Mouse (Mus musculus): ENCODE results near the gene Stbd1. TPM values are rescaled to one million over a fixed set of nuclear protein-coding genes. Genes with fewer than 3 reads are reported as not detected.

Stbd1 gene
- 7.4 and 8.2 TPM in 2 replicates for polyA plus RNA-seq (2012; ENCODE audit: insufficient read depth, insufficient read length, missing spikeins)

DNA sequence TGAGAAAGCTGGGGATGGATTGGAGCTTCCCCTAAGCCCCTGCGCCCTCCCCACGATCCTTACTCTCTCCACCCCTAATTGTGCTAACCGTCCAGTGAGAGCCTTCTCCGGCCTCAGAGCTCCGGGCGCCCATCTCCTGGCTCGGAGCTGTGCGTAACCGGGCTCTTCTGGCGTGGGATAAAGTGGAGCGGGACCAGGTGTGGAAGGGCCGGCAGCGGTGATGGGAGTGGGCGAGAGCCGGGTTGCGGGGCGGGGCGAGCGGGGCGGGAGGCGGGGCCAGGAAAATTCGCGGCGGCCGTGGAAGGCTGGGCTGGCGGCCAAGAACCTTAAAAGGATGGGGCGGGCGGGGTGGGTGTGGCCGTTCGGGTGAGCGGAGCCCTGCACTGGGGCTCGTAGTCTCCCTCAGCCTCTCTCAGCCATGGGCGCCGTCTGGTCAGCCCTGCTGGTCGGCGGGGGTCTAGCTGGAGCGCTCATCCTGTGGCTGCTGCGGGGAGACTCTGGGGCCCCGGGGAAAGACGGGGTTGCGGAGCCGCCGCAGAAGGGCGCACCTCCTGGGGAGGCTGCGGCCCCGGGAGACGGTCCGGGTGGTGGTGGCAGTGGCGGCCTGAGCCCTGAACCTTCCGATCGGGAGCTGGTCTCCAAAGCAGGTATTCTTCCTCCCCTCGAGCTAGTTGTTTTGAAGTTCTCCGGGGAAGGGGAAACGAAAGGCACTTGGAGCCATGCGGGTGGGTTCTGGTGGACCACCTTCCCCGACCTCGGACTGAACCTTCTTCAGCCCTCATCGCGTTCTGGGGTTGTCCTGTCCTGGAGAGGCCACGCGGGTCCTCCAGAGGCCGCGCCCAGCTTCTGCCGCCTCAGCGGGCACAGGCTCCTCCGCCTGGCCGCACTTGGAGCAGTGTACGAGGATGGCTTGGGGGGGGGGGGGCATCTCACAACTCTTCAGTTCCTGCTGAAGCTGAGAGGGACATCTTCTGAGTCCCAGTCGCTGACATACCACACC, at the start of gene Stbd1:
Gene Stbd1 (plus strand): TSS at position 351 of the 1,000 bp plus-strand sequence.
- no peak within 1 kb of the TSS for H3K27ac ChIP-seq (replicated peaks; ENCODE audit: low read depth, low read length)
- H3K4me1 ChIP-seq (ENCODE audit: control insufficient read depth, insufficient read depth, insufficient read length, low read length): no peaks in the 10 kb centered on the region
- H3K4me3 ChIP-seq (ENCODE audit: insufficient read depth, low read depth, low read length): peak within 1 kb of the TSS; percentile 71

DNA sequence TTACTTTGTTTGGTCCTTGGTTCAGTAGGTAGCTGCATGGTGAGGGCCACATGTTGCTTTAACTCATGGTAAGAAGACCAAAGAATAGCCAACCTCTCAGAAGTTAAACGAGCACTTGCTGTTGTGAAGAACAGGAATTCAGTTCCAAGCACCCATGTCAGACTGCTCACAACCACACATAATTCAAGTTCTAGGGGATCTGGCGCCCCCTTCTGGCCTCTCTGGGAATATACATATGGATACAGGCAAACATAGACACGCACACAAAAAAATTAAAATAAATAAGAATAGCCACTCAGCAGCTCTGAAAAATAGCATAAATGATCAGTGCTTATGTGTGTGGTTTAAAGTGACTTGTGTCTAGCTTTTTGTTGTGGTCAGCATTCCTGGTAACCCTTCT, 48.9 kb upstream of the Stbd1 start:
- H3K27ac ChIP-seq (replicated peaks; ENCODE audit: low read depth, low read length): no peak overlapping the region
- no peak overlapping the region for H3K4me3 ChIP-seq (ENCODE audit: insufficient read depth, low read depth, low read length)
- H3K4me1 ChIP-seq (ENCODE audit: control insufficient read depth, insufficient read depth, insufficient read length, low read length): no peaks in the 10 kb centered on the region

DNA sequence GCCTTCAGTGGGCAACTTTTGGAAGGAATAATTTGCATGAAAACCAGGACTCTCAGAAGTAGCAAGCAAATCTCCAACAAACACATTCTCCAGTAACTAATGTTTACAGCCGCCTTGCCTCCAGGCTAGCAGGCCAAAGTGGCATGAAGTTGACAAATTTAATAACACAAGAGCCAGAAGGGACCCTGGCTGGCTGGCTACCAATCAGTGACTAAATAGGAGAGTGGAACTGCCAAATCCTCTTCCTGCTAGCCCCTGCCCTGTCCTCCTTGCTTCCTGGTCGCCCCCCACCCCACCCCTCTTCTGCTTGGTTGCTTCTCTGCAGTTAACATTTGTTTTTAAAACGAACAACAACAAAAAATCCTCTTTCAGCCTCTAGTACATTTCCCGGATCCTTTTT, 48.4 kb upstream of the Stbd1 start:
- Histone ChIP-seq H3K4me3 (ENCODE audit: insufficient read depth, low read depth, low read length) (no peak overlapping the region), H3K4me1 (ENCODE audit: control insufficient read depth, insufficient read depth, insufficient read length, low read length) (no peaks in the 10 kb centered on the region), H3K27ac (replicated peaks; ENCODE audit: low read depth, low read length) (no peak overlapping the region)

DNA sequence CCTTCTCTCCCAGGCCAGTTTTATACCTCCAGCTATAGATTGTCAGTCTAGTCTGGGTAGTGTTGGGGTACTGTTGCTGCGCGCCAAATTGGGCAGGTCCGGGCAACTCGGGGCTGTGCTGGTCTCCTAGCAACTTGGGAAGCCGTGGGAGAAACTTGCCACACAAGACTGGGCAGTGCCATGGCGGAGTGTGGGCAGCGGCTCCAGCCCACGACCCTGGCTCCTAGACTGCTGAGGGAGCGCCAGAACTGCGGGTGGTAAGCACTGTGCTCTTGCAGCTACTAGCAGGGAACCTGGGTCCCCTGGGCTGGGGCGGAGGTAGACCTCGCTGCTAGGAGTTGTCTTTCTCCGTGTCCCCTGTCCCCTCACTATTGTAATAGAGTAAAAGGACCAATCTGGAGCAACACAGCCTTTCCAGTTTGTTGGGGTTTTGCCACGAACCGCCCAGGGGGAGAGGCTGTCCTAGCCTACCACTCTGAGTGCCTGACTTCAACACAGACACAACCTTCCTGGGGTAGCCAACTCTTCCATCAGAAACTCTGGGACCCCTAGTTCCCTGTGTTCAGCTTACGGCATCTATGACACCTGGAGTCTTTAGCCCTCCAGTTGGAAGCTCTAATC, 47.8 kb upstream of the Stbd1 start, which contains the start of gene Fam47e:
Gene Fam47e (plus strand): TSS at position 179 of the 621 bp plus-strand sequence.
- Histone ChIP-seq H3K27ac (replicated peaks; ENCODE audit: low read depth, low read length) (no peak within 1 kb of the TSS), H3K4me3 (ENCODE audit: insufficient read depth, low read depth, low read length) (no peak within 1 kb of the TSS), H3K4me1 (ENCODE audit: control insufficient read depth, insufficient read depth, insufficient read length, low read length) (no peaks in the 10 kb centered on the region)

DNA sequence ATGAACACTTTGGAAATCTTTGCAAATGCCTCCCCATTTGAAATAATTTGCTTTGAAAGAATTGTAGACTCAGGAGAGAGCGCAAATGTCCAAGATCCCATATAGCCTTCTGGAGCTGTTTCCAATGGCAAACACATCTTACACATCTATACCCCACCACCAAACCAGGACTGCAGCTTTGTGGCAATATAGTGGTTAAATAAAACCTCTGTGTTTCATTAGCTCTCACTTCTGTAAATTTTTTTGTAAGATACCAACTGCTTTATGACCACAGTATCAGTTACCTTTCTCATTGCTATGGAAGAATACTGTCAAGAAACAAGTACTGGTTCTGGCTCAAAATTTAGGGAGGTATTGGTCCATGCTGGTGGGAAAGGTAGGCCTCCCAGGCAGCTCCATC, 46.9 kb upstream of the Stbd1 start:
- Histone ChIP-seq H3K4me1 (ENCODE audit: control insufficient read depth, insufficient read depth, insufficient read length, low read length) (no peaks in the 10 kb centered on the region), H3K4me3 (ENCODE audit: insufficient read depth, low read depth, low read length) (no peak overlapping the region), H3K27ac (replicated peaks; ENCODE audit: low read depth, low read length) (no peak overlapping the region)

DNA sequence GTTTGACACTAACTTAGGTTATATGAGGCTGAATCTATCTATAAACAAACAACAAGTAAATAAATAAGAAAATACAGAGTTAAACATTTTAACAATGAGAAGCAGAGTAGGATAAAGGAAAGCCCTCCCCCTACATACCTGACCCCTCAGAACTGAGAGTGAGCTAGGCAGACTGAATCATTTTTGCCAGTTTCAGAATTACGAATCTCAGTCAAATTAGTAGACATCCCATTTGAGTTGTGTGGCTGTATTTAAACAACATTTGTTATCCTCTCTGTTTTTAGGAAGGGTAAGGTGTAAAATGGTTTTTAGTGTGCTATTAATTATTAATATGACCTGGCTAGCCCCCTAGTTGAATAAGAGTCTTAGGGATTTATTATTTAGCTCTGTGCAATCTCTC, 45.3 kb upstream of the Stbd1 start:
- Histone ChIP-seq H3K4me1 (ENCODE audit: control insufficient read depth, insufficient read depth, insufficient read length, low read length) (no peaks in the 10 kb centered on the region), H3K27ac (replicated peaks; ENCODE audit: low read depth, low read length) (no peak overlapping the region), H3K4me3 (ENCODE audit: insufficient read depth, low read depth, low read length) (no peak overlapping the region)

DNA sequence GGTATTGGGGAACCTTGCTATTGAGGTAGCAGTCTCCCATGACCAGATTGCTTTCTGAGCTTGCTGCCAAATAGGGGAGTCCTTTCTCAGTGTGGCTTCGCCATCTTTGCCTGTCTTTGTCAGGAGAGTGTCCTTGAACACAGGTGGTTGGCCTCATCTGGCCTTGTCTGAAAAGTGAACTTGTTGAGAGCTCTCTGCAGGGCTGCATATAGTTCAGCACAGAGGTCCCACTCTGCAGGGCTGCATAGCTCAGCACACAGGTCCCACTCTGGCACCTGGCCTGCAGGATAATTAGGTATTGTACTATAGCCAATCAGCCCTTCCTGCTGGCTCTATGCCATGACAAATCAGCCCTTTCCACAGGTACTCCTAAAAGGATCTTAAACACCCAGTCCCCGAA, 42.6 kb upstream of the Stbd1 start:
- no peak overlapping the region for H3K27ac ChIP-seq (replicated peaks; ENCODE audit: low read depth, low read length)

DNA sequence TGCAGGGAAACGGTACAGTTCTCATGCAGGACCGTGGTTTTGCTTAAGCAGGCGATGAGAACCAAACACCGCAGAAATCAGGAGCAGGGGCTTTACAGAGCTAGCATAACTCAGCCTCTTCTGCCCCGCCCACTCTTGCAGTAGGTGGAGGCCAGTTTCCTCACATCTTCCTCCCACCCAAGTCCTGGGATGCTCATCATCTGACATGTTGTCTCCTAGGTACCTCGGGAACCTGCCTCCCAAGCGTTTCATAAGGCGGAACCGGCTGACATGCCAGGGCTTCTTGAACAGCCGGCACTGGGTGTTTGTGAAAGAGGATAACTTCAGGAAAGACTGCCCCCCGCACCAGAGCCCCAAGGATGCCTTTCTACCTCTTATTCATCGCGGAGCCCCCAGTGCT, 40.8 kb upstream of the Stbd1 start:
- no peak overlapping the region for H3K4me3 ChIP-seq (ENCODE audit: insufficient read depth, low read depth, low read length)
- H3K27ac ChIP-seq (replicated peaks; ENCODE audit: low read depth, low read length): no peak overlapping the region
- H3K4me1 ChIP-seq (ENCODE audit: control insufficient read depth, insufficient read depth, insufficient read length, low read length): no peaks in the 10 kb centered on the region

More for the DNA sequence above, 42.6 kb upstream of the Stbd1 start:
- H3K4me3 ChIP-seq (ENCODE audit: insufficient read depth, low read depth, low read length): no peak overlapping the region
- H3K4me1 ChIP-seq (ENCODE audit: control insufficient read depth, insufficient read depth, insufficient read length, low read length): no peaks in the 10 kb centered on the region

DNA sequence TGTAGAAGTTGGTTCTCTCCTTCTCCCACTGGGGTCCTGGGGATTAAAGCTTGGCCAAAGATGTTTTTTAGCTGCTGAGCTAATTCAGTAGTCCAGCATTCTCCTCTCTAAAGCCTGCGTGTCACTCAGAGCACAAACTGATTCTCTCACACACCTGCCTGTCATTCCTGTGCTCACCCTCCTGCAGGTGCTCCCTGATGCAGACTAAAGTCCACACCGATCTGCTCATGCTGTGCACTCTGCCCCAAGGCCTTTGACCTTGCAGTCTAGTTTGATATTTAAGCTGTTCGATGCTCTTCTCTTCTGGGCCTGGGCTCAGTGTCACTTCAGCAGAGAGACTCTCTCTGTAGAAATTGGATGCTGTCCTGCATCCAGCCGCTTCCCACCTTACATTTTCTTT, 31.6 kb upstream of the Stbd1 start:
- no peak overlapping the region for H3K4me3 ChIP-seq (ENCODE audit: insufficient read depth, low read depth, low read length)
- H3K27ac ChIP-seq (replicated peaks; ENCODE audit: low read depth, low read length): no peak overlapping the region
- no peaks in the 10 kb centered on the region for H3K4me1 ChIP-seq (ENCODE audit: control insufficient read depth, insufficient read depth, insufficient read length, low read length)

DNA sequence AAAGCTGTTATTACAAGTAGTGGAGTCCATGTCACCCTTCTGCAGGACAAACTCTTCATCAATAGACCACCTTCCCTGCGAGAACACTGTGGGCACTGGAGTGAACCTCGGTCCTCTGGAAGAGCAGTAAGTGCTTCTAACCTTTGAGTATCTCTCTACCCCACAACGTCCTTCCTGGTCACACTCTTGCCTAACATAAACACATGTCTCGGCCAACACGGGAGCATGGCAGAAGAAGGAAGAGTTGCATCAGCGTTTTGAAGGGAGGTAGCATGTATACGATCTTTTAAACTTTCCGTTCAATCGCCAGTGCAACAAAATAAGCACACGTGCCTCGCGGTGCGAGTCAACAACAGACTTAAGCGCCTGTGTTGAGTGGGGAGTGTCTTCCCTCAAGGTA, 23.3 kb upstream of the Stbd1 start:
- no peak overlapping the region for H3K27ac ChIP-seq (replicated peaks; ENCODE audit: low read depth, low read length)
- H3K4me3 ChIP-seq (ENCODE audit: insufficient read depth, low read depth, low read length): no peak overlapping the region
- no peaks in the 10 kb centered on the region for H3K4me1 ChIP-seq (ENCODE audit: control insufficient read depth, insufficient read depth, insufficient read length, low read length)

DNA sequence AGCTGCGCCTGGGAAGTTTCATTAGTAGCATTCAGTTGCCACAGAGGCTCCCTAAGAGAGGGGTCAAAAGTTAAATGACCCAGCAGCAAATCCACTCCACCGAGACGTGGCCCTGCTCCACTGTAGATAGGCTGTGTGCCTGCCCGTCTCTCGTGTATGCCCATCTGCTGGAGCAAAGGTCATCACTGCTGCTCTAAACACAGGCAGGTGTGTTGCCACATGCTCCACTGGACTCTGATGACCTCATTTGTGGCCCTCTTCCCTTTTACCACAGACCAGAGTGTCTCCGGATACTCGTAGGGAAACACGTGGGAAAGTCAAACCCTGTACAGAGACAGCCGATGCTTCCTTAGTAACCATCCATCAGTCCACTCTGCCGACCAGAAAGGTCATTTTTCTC, 16.9 kb upstream of the Stbd1 start:
- Histone ChIP-seq H3K27ac (replicated peaks; ENCODE audit: low read depth, low read length) (no peak overlapping the region), H3K4me1 (ENCODE audit: control insufficient read depth, insufficient read depth, insufficient read length, low read length) (no peaks in the 10 kb centered on the region), H3K4me3 (ENCODE audit: insufficient read depth, low read depth, low read length) (no peak overlapping the region)

DNA sequence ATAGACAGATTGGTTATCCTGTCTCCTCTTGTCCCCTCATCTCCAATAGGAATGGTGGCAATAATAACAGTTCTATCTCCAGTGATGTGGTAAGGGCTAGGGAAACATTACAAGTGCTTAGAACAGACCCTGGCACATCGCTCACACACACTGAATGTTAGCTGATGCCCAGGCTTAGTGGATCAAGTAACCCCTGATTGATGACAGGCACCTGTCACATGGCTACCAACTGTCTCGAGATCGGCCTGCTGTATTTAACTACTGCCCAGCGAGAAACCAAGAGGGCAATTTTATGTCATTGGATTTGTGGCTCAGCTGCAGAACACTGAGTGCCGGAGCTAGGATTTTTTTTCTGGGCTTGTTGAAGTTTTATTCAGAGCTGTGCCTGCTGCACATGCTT, 7.8 kb upstream of the Stbd1 start:
- H3K4me3 ChIP-seq (ENCODE audit: insufficient read depth, low read depth, low read length): no peak overlapping the region
- H3K27ac ChIP-seq (replicated peaks; ENCODE audit: low read depth, low read length): no peak overlapping the region
- no peaks in the 10 kb centered on the region for H3K4me1 ChIP-seq (ENCODE audit: control insufficient read depth, insufficient read depth, insufficient read length, low read length)

DNA sequence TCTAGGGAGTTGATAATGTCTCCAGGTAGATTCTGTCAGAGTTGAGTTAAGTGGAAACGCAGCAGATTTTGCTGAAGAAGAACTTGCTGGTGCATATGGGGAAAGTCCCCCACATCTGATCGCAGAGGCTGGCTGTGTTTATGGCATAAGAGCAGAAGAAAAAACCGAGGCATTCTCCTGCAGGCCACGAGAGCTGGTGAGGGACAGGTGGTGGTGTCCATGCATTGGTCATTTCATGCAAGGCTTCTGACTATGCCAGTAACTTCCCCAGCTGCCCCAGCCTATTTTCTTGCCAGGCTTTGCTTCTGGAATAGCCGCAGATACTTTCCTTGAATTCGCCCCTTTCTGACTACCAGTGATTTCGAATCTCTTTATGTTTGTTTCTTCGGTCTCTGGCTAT, 6.0 kb upstream of the Stbd1 start:
- H3K4me1 ChIP-seq (ENCODE audit: control insufficient read depth, insufficient read depth, insufficient read length, low read length): no peaks in the 10 kb centered on the region
- H3K27ac ChIP-seq (replicated peaks; ENCODE audit: low read depth, low read length): no peak overlapping the region
- H3K4me3 ChIP-seq (ENCODE audit: insufficient read depth, low read depth, low read length): no peak overlapping the region

DNA sequence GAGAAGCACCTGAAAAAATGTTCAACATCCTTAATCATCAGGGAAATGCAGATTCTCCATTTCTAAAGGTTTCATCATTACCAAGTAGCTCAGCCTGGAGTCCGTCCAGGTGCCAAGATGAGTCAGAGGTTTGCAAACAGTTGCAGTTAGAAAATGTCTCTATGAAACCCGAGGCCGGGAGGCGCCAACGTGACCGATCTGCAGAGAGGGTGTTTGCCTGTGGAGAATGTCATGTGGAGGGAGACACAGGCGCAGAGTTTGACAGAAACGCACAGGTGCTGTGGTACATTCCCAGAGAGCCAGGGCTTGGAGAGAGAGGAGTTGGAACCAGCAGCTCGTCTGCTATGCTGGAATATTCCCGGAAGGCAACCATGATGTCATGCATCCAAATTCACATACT, 3.8 kb upstream of the Stbd1 start:
- H3K4me1 ChIP-seq (ENCODE audit: control insufficient read depth, insufficient read depth, insufficient read length, low read length): no peaks in the 10 kb centered on the region
- H3K4me3 ChIP-seq (ENCODE audit: insufficient read depth, low read depth, low read length): no peak overlapping the region
- no peak overlapping the region for H3K27ac ChIP-seq (replicated peaks; ENCODE audit: low read depth, low read length)

DNA sequence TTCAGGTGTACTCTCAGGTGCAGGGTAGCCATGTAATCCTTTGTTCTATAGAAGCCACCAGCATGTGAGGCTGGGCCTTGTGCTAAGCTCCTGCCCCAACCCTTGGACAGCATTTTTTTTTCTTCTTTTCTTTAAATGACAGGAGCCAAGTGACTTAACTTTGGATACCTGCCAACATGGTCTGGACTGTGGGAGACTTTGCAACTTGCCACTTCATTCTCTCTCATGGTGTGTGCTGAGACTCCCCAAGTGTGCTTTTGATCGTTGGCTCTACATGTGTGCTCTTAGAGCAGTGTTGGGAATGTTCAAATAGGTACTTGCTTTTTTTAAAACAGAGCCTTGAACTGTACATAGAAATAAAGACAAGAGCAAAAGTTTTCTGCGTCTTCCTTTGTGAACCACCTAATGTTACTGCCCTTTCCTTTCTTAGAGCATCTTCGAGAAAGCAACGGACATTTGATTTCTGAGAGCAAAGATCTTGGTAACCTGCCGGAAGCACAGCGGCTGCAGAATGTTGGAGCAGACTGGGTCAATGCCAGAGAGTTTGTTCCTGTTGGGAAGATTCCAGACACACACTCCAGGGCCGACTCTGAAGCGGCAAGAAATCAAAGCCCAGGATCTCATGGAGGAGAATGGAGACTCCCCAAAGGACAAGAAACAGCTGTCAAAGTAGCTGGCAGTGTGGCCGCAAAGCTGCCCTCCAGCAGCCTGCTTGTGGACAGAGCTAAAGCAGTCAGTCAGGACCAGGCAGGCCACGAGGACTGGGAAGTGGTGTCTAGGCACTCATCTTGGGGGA, 1.8 kb downstream of the Stbd1 start:
- Histone ChIP-seq H3K4me1 (ENCODE audit: control insufficient read depth, insufficient read depth, insufficient read length, low read length) (no peaks in the 10 kb centered on the region), H3K27ac (replicated peaks; ENCODE audit: low read depth, low read length) (no peak overlapping the region), H3K4me3 (ENCODE audit: insufficient read depth, low read depth, low read length) (no peak overlapping the region)
